Mouse (Mus musculus) bone marrow macrophage, adult 2 months (primary cell): ENCODE measurements at regions not wholly inside any gene's neighbourhood (a gene's known extent, or its start where the extent isn't known, plus 50 kb on each side); places are given as distances from the start of the nearest gene placed in this dataset.

Experiments
- CTCF ChIP-seq: IDR thresholded peaks from 2 replicates; pipeline ENCODE4 v1.5.1; 2012; ENCODE audit warnings: low read depth, mild to moderate bottlenecking, low read length, moderate library complexity
- POLR2A ChIP-seq: IDR thresholded peaks from 2 replicates; pipeline ENCODE4 v1.6.1; 2012; ENCODE audit warnings: mild to moderate bottlenecking, low read depth, low read length, borderline replicate concordance

DNA sequence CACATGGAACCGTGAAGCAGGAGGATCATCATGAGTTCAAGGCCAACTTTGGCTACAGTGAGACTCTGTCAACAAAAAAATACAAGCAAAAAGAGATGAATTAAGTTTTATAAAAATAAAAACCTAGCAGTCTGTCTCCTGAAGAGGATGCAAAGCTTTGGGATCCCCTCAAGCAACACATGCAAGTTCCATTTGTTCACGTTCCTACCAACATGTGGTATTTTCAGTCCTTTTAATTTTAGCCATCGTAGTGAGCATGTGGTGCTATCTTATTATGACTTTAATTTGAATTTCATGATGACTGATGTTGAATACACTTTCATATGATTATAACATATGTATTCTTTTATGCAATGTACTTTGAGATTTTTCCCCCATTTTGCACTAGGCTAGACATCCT lies 1244.9 kb upstream of the Gm7489 start:
- no peak for TF ChIP-seq CTCF
- TF ChIP-seq POLR2A, result no peak
